Mouse (Mus musculus) thymus, adult 18-20 months (tissue): ENCODE results near the gene Irs2.

Experiments used
- DNase-seq, 2 experiments: peaks; one replicate each; pipeline ENCODE4 v3.0.0; 2022; ENCODE audit warnings: mixed read lengths in 2 of 2

Irs2 gene

DNA sequence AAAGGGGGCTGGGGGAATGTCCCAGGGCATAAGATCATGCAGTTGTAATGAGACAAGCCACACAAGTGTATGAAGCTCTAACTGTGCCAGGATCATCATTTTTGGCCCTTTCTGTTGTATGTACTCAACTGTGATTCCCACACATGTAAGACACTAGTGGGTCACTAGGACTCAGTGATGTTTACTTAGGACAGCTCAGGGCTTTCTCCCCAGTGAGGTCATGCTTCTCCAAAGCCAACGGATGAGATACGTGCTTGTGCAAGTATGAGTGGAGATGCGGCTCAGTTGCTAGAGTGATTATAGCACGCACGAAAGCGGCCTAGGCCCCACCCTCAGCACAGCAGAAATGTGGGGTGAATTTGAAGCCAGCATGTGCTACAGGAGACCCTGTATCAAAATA is 27.4 kb downstream of the Irs2 start:
- DNase-seq = no peak

DNA sequence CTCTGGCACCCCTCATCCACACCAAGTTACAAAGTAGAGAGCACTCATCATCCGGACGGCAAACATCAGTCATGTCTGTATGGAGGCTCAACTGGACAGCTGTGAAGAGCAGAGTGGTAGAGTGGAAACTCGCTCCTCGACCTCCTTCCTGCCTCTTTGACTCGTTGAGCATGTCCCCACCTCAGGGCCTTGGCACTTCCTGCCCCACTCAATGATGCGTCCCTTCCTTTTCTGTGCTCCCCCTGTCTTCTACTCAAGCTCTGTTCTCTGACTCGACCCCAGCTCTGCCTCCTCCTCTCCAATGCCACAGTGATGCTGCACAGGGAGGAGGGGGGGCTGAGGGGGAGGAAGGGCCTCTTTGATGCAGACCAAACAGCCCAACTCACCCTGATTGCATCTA is 28.3 kb downstream of the Irs2 start:
- DNase-seq = no peak

DNA sequence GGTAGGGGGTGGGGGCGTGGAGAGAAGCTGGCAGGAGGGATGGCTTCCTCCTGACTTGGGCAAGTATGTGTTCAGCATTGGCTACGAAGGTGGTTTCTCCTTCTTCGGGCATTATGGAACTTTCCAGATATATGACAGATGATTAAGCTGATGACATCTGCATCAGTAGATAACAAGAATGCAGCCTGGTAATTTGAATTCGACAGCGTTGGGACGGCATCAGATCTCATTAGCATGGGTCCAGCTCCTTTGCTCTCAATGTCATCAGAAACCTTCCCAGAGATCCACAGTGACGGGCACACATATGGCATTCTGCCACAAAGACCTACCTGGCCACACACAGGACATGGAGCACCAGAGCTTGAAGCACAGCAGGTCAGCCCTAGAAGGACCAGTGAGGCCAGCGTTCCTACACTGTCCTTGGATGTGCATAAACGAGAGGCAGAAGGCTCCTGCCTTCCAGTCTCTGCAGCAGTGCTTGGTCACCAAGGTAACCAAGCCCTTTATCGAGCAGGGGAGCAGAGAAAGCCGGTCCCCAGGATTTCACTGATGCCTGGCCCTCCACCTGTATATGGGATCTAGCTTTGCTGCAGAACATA is 29.0 kb downstream of the Irs2 start:
- no peak for DNase-seq

DNA sequence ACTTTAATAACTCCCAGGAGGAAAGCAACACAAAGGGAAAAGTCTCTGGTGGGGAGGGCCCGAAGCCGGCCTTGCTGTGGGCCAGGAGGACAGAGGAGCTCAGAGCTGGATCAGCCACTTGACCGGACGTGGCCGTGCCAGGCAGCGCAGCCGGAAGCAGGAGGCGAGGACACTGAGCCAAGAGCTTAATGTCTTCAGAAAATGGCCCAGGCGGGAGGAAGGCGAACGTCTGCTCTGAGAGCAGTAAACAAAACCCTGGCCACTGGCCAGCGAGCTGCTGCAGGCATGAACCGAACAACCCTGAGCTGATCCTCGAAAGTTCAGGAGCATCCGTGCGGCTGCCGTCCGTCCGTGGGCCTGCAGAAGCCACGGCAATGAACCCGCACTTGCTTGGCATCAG is 29.9 kb downstream of the Irs2 start:
- DNase-seq = no peak

DNA sequence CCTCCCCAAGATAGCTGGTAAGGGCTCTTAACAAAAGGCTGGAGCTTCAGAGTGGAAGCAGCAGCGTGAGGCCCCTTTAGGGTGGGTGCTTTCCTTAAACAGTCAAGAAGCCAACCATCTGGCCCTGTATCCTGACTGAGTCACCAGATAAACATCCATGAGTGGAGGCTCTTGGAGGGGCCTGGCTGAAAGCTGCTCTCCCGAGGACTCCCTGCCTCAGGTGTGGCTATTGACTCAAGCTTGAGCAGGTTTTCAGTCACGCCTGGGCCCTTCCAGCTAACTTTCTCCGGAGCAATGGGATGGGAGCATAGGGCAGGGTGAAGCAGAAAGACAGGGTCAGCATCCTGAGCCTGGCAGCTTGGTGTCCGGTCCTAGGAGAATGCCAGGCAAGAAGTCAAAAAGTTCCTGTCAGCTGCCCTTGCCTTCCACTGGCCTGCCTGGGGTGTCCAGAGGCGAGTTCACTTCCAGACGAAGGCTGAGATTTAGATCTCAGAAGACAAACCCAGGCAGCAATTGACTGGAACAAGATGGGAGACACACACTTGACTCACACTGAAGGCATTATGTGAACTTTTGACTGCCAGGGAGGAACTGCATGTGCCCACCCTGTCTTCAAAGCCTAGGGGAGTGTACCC is 30.4 kb downstream of the Irs2 start:
- no peak for DNase-seq

DNA sequence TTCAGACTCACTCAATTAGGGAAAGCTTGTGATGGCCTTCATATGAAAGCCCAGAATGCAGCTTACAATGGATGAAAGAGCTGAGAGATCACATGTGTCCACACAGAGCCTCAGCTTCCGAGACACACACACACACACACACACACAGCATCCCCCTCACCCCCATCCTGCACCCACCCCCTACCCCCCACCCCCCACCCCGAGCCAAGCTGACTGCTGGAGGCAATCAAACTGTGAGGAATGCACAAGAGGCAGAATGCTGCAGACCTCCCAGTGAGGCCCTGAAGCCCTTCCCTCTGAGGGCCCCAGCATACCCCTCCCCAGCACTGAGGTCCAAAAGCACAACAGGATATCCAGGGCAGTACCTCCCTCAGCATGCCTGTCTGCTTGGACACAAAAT is 33.6 kb downstream of the Irs2 start:
- no peak for DNase-seq

DNA sequence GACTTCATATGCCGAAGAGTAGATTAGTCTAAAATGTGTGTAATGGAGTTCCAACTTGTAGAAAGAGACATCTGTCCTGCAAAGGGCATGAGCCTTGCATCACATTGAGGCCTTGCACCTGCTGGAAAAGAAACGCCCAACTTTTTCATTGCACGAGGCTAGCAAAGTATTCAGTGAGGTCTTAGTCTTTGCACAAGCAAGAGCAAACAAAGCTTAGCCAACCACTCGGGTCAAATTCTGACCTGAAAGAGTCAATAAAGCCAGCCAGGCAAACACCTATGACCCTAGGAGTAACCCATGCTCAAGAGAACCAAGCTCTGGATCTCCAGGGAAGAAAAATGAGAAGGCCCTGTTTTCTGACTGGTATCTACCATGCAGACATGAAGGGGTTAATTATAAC is 34.1 kb downstream of the Irs2 start:
- DNase-seq = no peak

DNA sequence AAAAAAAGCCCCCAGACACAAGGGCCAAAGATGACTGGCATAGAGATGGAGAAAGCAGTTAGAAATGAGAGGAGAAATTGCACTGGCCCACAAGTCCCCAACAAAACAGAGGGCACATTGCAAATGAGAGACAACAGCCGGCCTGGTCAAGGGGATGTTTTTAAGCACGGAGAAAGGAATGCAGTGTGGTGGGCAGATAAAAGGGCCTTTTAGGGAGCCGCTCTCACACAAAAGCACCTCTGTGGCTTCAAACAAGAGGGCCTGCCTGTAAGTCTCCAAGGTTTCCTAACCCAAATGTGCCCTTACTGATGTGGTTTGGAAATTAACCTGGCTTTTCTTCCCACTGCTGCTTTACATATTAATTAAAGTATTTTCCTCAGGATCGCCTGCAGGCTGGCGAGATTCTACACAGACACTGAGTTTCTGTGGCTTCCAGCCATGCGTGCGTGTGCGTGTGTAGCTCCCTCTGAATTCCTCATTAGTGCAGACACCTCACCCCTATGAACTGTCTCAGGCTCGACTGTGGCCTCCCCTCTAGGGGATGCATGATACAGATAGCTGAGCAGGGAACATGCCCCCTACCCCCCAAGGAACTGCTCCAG is 35.3 kb downstream of the Irs2 start:
- no peak for DNase-seq

DNA sequence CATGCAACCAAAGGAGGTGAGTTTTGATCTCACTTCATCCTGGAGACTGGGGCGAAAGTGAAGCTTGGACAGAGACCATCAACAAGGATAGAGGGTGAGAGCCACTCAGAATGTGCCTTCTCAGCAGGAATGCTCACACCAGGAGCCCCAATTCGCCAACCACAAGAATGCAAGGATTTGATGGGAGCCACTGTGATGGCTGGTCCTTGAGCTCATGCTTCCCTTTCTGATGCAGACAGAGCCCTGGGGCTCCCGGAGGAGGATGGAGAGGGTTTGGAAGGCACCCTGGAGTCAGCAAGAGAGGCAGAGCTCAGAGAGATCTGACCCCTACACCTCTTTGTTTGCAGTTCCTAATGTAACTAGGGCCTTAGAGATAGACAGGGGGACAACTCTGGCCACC is 36.3 kb downstream of the Irs2 start:
- DNase-seq = no peak

DNA sequence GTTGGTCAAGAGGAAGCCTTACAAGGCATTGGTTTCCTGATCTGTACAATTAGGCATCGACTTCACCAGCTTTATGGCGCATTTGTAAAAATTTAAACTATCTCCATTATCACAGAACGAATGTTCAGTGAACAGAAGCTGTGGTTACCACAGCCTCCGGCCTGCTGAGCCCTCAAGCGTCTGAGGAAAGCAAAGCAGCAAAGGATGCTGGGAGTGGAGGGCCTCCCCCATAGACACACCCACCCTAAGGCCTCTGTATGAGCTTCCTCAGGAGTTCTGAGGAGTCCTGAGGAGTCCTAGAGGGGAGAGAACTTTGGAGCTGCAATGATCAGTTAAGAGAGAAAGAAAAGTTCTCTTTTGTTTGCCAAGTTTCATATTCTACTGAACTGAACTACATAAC is 36.7 kb downstream of the Irs2 start:
- DNase-seq = no peak

DNA sequence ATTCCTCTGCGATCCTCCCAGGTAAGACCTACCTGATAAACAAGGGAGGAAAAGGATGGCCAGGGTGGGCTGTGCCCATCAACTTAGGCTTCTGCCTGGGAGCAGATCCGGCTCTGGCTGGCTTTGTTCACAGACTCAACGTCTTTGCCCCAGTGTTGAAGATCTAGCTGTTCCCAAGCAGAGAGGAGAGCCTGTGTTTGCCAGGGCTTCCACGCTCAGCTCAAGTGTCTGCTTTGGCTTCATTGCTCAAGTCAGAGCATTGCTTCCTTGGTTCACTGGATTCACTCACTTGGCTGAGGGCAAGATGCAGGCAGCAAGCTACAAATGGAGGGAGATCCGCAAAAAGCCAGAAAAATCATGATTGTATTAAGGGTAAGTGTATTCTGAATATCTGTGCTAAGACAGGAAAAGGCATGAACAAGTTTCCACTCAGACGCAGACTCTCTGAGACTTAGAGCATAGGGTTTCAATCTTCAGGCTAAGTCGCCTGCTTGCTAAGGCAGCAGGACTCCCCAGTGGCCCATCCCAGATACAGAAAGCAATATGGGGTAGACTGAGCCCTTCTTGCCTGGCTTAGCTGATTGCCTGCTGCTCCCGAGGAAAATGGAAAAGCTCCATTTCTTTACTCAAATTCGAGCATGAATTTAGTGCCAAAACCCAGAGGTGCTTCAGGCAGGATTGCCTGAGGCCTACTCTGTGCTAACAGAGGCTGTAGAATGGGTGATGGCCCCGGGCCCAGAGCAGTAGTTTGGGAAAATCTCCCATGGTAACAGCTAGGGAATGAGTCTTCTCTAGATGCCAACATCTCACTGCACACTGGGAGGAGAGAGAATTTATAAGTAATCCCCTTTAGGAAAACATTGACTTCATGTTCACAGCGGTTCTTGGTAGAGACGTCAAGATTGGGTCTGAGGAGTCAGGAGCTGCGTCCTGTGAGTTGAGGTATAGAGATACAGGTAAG is 37.5 kb downstream of the Irs2 start:
- DNase-seq = no peak

DNA sequence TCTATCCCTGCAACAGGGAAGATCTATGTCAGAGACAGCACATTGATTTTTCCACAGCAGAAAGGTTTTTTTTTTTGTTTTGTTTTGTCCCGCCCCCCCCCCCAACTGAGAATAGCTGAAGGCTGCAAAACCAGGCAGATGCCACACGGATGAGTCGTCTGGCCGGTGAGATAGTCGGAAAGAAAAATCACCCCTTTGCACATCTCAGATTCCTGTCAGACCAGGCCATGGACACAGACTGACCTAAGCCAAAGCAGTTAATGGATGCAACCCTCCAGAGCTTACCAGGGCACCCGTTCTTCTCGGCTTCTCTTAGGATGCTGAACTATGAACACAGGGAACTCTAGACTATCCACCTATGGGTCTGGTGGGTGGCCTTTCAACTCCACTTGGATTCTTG is 39.6 kb downstream of the Irs2 start:
- DNase-seq = no peak

DNA sequence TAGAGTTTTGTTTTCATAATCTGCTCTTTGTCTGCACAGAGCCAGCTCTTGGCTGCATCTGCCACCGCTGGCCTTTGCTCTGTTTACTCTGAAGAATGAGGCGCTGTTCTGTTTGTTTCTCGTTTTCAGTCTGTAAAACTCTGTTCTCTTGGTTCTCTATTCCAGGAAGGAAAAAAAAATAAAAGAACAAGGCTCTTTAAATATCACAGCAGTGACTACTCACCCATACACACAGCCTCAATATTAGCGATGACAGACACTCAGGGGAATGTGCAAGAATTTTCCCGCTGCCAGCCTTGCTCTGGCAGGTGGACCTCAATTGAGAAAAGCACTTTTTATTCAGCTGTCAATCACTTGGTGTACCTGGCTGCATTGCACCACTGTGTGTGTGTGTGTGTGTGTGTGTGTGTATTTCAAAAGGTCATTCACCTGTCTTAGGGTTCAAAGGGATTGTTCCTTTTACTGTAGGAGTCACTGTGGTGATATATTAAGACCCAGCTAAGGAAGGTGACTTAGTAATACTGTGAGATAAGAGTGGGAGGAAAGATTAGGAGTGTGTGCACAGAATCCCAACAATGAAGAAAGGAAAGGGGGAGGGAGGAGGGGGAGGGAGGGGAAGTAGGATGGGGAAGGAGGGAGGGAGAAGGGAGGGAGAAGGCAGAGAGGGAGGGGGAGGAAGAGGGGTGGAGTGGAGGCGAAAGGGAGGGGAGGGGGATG is 42.7 kb downstream of the Irs2 start:
- DNase-seq = no peak

DNA sequence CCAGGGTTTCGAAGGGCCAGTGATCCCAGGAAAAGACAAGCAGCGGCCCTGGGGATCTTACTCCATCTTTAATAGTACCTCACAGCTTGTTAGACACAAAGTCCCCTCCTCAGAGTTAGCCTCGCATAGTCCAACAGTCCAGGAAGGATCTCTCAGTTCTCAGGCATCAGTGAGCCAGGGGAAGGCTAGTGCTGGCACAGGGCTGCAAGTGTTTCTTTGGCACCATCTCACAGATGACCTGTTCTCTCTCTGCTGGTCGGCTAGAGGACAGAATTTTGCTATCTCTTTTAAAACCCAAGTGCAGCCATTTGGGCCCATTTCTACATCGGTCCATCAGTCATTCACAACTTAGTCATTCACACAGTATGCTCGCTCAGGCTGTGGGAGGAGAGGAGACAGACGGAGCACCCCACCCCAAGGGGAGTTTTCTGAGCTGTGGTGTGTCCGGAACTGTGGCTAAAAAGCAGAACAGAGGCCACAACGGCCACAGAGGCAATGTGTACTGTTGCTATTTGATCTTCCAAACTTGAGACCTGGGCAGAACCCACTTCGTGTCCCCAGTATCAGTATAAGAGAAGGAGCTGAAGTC is 43.7 kb downstream of the Irs2 start:
- no peak for DNase-seq

DNA sequence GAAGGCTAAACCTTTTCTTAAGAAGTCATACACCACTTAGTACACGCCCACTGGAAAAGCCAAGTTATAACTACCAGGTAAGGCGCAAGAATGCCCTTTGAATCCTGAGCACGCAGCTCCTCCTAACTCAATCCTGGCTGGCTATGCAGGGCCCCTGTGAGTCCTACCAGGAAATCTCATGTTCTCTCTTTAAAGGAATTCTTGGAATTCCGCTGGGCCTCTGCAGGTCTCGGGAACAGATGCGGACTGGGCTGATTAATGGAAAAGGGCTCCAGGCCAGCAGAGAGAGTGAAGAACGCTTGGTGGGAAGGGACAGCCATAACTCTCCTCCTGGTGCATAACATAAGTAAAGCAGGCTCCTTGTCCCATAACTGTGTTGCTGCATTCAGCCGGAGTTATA is 46.3 kb downstream of the Irs2 start:
- no peak for DNase-seq

DNA sequence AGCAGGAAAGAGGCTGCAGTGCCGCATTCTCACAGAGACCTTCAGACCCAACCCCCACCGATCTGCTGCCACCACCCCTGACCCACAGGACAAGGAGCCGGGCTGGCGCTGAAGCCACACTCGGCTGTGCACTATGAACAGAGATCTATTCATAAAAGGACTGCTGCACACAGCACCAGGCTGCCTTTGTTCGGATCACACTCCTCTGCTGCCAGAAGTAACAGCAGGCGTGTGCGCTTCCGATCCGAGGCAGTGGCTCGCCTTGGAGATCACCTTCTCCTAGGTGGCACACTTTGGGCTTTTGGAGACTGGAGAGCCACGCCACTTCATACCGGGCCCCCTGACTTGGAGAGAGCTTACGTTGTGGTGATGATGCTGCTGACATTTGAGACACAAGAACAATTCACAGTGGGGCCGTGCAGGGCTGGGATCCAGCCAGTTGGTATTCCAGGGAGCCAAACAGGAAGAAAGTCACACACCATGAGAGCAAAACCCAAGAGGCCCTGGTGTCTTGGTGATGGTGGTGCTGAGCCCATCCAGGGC is 47.9 kb downstream of the Irs2 start:
- no peak for DNase-seq

DNA sequence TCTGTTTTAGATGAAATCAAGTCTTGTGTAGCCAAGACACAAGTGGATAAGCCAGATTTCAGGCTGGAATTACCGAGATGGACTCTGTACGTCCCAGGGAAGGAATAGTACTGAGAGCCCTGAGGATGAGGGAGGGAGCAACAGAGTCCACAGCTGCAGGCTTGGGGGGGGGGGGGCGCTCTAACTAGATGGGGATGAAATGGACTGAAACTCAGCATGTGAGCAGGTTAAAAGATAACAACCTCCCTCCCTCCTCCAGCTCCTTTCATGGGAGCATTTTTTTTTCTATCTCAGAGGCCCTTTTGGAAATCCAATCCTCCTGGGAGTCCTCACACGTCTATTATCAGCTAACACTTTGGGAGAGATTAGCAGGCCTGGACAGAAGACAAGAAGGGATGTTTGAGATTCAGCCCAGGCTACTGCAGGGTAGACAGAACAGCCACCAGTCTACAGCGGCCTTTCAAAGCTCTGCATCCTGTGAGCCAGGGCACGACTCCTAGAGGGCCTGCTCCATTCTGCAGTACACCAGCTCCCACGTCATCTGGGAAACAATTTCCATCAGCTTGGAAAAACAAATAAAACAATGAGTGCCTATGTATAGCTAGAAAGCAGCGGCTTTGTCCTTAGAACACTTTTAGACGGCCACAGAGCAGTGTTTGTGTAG is 50.8 kb downstream of the Irs2 start:
- DNase-seq = no peak

DNA sequence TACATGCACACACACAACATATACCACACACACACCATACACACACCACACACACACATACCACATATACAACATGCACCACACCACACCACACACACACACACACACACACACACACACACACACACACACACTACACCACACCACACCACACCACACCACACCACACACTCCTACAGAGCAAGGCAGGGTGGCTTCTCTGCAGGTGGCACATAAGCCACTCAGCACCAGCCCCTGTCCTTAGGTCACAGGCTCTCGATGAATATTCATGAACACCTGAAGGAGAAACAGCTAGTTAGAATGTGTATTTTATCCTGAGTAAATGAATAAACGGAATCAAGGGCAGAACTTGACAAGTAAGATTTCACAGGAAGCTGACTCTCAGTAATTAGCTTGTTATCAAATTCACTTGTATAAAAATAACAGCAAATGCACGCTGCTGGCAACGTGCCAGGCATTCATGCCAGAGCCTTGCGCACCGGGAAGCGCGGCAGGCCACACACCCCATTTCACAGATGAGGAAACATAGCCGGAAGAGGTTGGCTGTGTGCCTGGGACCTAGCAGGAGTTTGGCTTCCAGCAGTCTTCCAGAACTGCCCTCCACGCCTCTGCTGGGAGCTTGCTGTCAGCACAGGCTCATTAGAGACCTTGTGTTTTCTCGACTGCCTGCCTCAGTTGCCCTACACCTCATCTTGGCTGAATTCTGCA is 54.8 kb downstream of the Irs2 start:
- DNase-seq = peak in 1 of 2 experiments; percentile 19

DNA sequence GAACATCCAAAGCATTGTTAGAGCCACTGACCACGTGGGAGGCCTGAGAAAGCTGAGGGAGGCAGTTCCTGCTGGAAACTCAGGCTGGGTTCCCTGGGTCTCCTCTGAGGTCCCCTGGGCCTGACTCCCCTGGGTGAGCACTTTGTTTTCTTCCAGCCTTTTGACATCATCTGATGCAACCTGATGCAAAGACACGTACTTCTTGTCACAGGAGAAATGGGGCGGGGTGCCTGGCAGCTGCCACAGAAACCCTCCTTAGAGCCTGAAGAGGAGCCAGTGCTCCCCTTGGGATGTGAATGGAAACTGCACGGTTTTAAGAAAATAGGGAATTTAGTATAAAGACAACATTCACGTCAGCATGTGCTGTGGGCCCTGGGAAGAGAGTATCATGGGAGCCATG is 55.6 kb downstream of the Irs2 start:
- no peak for DNase-seq

DNA sequence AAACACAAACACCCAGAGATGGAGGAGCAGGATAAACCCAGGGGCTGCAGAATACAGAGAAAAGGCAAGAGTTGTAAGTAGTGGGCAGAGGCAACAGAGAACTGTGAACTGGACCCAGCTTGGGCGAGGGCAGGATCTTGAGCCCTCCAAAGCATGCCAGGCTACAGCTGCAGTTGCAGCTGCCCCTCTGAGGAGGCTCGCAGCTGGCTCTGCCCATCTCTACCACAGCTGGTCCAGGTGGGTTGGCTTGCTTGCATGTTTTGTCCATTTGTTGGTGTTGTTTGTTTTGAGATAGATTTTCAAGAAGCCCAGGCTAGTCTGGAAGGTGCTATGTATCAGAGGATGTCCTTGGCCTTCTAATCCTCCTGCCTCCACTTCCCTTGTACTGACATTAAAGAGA is 56.0 kb downstream of the Irs2 start:
- no peak for DNase-seq

DNA sequence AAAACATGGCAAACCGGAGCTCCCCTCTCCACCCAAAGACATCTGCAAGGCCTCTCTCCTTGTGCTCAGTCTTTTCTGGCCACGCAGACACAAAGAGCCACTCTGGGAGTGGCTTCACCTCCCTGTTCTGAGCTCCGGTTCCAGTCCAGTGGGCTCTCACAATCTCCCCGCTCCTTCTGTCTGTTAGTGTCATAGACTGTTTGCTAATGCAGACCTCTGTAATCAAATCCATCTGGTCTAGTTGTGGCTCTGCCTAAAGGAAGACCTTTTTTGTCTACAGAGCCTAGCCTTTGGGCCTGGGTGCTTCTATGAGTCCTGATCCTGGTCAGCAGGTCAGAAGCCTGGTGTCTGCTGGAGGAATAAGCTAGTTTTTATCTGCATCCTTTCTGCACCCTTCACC is 56.7 kb downstream of the Irs2 start:
- DNase-seq = no peak
